Mouse (Mus musculus) CH12.LX (cell line): ENCODE results near the gene D10Jhu81e. TPM values are rescaled to one million over a fixed set of nuclear protein-coding genes. Genes with fewer than 3 reads are reported as not detected.

ENCODE experiments used
- DNase-seq: peaks from one replicate; pipeline ENCODE4 v3.0.0-alpha.2; 2013; ENCODE audit errors: extremely low read depth
- H3K27ac ChIP-seq: 2 replicates; pipeline ENCODE4 v1.5.1; 2012; ENCODE audit warnings: low read depth, mild to moderate bottlenecking, control low read depth, moderate library complexity; ENCODE audit not compliant: insufficient read depth
- H3K27me3 ChIP-seq: replicated peaks from 2 replicates; pipeline ENCODE3; 2012; ENCODE audit warnings: inconsistent platforms
- H3K36me3 ChIP-seq, 2 experiments: replicated peaks in 1 of 2; 2 replicates each; pipeline versions ENCODE3 to v1.6.1; 2012; ENCODE audit warnings: inconsistent platforms in 1 of 2, low read length in 1 of 2, mild to moderate bottlenecking in 1 of 2, mixed read lengths in 1 of 2, moderate library complexity in 1 of 2; ENCODE audit not compliant: control insufficient read depth in 1 of 2, insufficient read depth in 1 of 2
- H3K4me1 ChIP-seq, 2 experiments: 2 replicates each; pipeline ENCODE4 v1.6.1; 2012; ENCODE audit warnings: inconsistent platforms in 1 of 2, moderate library complexity in 1 of 2; ENCODE audit not compliant: insufficient read depth in 2 of 2, control insufficient read depth in 1 of 2
- H3K4me2 ChIP-seq: 2 replicates; pipeline ENCODE4 v1.6.1; 2012; ENCODE audit warnings: low read depth, mild to moderate bottlenecking, control low read depth; ENCODE audit not compliant: poor library complexity, insufficient read depth, severe bottlenecking
- H3K4me3 ChIP-seq, 3 experiments: fragments of 150-350 bp in 1 of 3; sonication (generic) in 1 of 3; replicated peaks in 1 of 3; 2 replicates each; pipeline versions ENCODE3 to v1.5.1; 2011 to 2012; ENCODE audit warnings: low read depth in 2 of 3, low read length in 2 of 3, mild to moderate bottlenecking in 2 of 3, moderate library complexity in 2 of 3, control low read depth in 1 of 3, improper control_type of control experiment in 1 of 3, inconsistent platforms in 1 of 3, mixed read lengths in 1 of 3; ENCODE audit not compliant: poor library complexity in 1 of 3
- H3K79me2 ChIP-seq: replicated peaks from 2 replicates; pipeline ENCODE4 v1.6.1; 2012; ENCODE audit warnings: mild to moderate bottlenecking, moderate library complexity; ENCODE audit not compliant: control insufficient read depth, poor library complexity, insufficient read depth, severe bottlenecking; ENCODE audit errors: extremely low read depth
- H3K9ac ChIP-seq: 2 replicates; pipeline ENCODE4 v1.6.1; 2012; ENCODE audit warnings: low read depth, mild to moderate bottlenecking, control low read depth, moderate library complexity; ENCODE audit not compliant: insufficient read depth
- H3K9me3 ChIP-seq: replicated peaks from 2 replicates; pipeline ENCODE3; 2012; ENCODE audit warnings: low read length, inconsistent platforms, mixed read lengths
- CHD1 ChIP-seq: IDR thresholded peaks from 2 replicates; pipeline ENCODE4 v1.6.1; 2012; ENCODE audit warnings: low read depth, low read length, improper control_type of control experiment, inconsistent platforms
- CHD2 ChIP-seq: IDR thresholded peaks from 2 replicates; pipeline ENCODE4 v1.6.1; 2011; ENCODE audit warnings: low read length, improper control_type of control experiment
- ELF1 ChIP-seq: IDR thresholded peaks from 2 replicates; pipeline ENCODE4 v1.6.1; 2014; ENCODE audit warnings: low read depth, mild to moderate bottlenecking, inconsistent platforms, low read length, improper control_type of control experiment
- EP300 ChIP-seq: IDR thresholded peaks from 2 replicates; pipeline ENCODE4 v1.6.1; 2011; ENCODE audit warnings: low read length, improper control_type of control experiment
- ETS1 ChIP-seq: conservative IDR thresholded peaks from 2 replicates; pipeline ENCODE4 v1.6.1; 2012; ENCODE audit warnings: low read depth, mild to moderate bottlenecking, inconsistent platforms, low read length, improper control_type of control experiment, moderate library complexity
- GABPA ChIP-seq: IDR thresholded peaks from 2 replicates; pipeline ENCODE4 v1.6.1; 2012; ENCODE audit warnings: low read depth, low read length, improper control_type of control experiment, inconsistent platforms; ENCODE audit not compliant: insufficient replicate concordance
- JUND ChIP-seq: conservative IDR thresholded peaks from 2 replicates; pipeline ENCODE4 v1.6.1; 2011; ENCODE audit warnings: low read depth, low read length, improper control_type of control experiment
- KAT2A ChIP-seq: IDR thresholded peaks from 2 replicates; pipeline ENCODE4 v1.6.1; 2012; ENCODE audit warnings: low read length, improper control_type of control experiment, inconsistent platforms; ENCODE audit not compliant: insufficient replicate concordance
- MAFK ChIP-seq: IDR thresholded peaks from 2 replicates; pipeline ENCODE4 v1.6.1; 2011; ENCODE audit warnings: low read length, improper control_type of control experiment; ENCODE audit not compliant: insufficient replicate concordance
- MAZ ChIP-seq: IDR thresholded peaks from 2 replicates; pipeline ENCODE4 v1.6.1; 2012; ENCODE audit warnings: low read depth, mild to moderate bottlenecking, inconsistent platforms, low read length, improper control_type of control experiment, moderate library complexity
- MEF2A ChIP-seq: IDR thresholded peaks from 2 replicates; pipeline ENCODE4 v1.6.1; 2014; ENCODE audit warnings: low read depth, mild to moderate bottlenecking, inconsistent platforms, low read length, improper control_type of control experiment, borderline replicate concordance
- MXI1 ChIP-seq: IDR thresholded peaks from 2 replicates; pipeline ENCODE4 v1.6.1; 2011; ENCODE audit warnings: mild to moderate bottlenecking, low read depth, low read length, improper control_type of control experiment
- MYC ChIP-seq: IDR thresholded peaks from 2 replicates; pipeline ENCODE4 v1.6.1; 2011; ENCODE audit warnings: low read depth, mild to moderate bottlenecking, improper control_type of control experiment, low read length
- PAX5 ChIP-seq: IDR thresholded peaks from 2 replicates; pipeline ENCODE4 v1.6.1; 2012; ENCODE audit warnings: low read length, inconsistent platforms, mixed read lengths
- POLR2A ChIP-seq: IDR thresholded peaks from 2 replicates; pipeline ENCODE4 v1.6.1; 2011; ENCODE audit warnings: low read depth, mild to moderate bottlenecking, improper control_type of control experiment, low read length
- POLR2AphosphoS2 ChIP-seq: IDR thresholded peaks from 2 replicates; pipeline ENCODE4 v1.6.1; 2011; ENCODE audit warnings: low read depth, low read length, improper control_type of control experiment
- RAD21 ChIP-seq: IDR thresholded peaks from 2 replicates; pipeline ENCODE4 v1.6.1; 2011; ENCODE audit warnings: low read depth, mild to moderate bottlenecking, low read length, improper control_type of control experiment, moderate library complexity
- SMC3 ChIP-seq: IDR thresholded peaks from 2 replicates; pipeline ENCODE4 v1.6.1; 2011; ENCODE audit warnings: low read depth, low read length, improper control_type of control experiment
- TBP ChIP-seq: conservative IDR thresholded peaks from 2 replicates; pipeline ENCODE4 v1.6.1; 2011; ENCODE audit warnings: low read depth, low read length, improper control_type of control experiment
- UBTF ChIP-seq: IDR thresholded peaks from 2 replicates; pipeline ENCODE4 v1.6.1; 2012; ENCODE audit warnings: low read depth, mild to moderate bottlenecking, inconsistent platforms, low read length, improper control_type of control experiment, moderate library complexity
- USF1 ChIP-seq: IDR thresholded peaks from 2 replicates; pipeline ENCODE4 v1.6.1; 2014; ENCODE audit warnings: low read depth, mild to moderate bottlenecking, inconsistent platforms, low read length, improper control_type of control experiment
- ZC3H11A ChIP-seq: IDR thresholded peaks from 2 replicates; pipeline ENCODE4 v1.6.1; 2012; ENCODE audit warnings: low read depth, mild to moderate bottlenecking, inconsistent platforms, low read length, improper control_type of control experiment
- ZKSCAN1 ChIP-seq: IDR thresholded peaks from 2 replicates; pipeline ENCODE4 v1.6.1; 2012; ENCODE audit warnings: low read depth, inconsistent platforms, low read length, improper control_type of control experiment, borderline replicate concordance
- ZMIZ1 ChIP-seq: IDR thresholded peaks from 2 replicates; pipeline ENCODE4 v1.6.1; 2012; ENCODE audit warnings: low read depth, mild to moderate bottlenecking, inconsistent platforms, low read length, improper control_type of control experiment
- ZNF384 ChIP-seq: IDR thresholded peaks from 2 replicates; pipeline ENCODE4 v1.6.1; 2012; ENCODE audit warnings: low read depth, low read length, improper control_type of control experiment, inconsistent platforms
- dilution Hi-C: fragments of 300-500 bp; cut with MboI; formaldehyde crosslinking; loops from 2 replicates; pipeline ENCODE4 v1.14.3; 2020; ENCODE audit warnings: low sequenced_read_pairs; ENCODE audit not compliant: extremely low pct_unique_long_range_greater_than_20kb, extremely low pct_ligation_motif_present
- in situ Hi-C: fragments of 300-500 bp; cut with MboI; formaldehyde crosslinking; loops from 3 replicates; pipeline ENCODE4 v1.14.3; 2019; ENCODE audit warnings: low sequenced_read_pairs, low pct_ligation_motif_present, low pct_unique_long_range_greater_than_20kb, mixed read lengths
- polyA plus RNA-seq: library from polyadenylated mRNA; unstranded; fragments of >175 nt; gene quantifications from 2 replicates; pipeline ENCODE4 v1.2.1, GENCODE M21; 2012; ENCODE audit warnings: low read depth; ENCODE audit not compliant: insufficient read length
- total RNA-seq, 2 experiments: library from RNA; depleted of rRNA; stranded (reverse); fragments of 300-350 nt in 1 of 2; fragments of >200 nt in 1 of 2; gene quantifications; 2 replicates each; pipeline ENCODE4 v1.2.3; 2012 to 2014

The D10Jhu81e gene
- total and polyA plus RNA-seq, 3 experiments: 29.9 to 51.0 (median 45.7) TPM

- peaks cover 17 to 26% of the 10 kb centered on the region in 2 experiments for H3K4me1 ChIP-seq
- H3K9ac ChIP-seq: no peak overlapping the region
- no peak overlapping the region for H3K4me3 ChIP-seq
- no peaks in the 10 kb centered on the region for H3K9me3 ChIP-seq
- dilution Hi-C loops: no loop called here
- H3K79me2 ChIP-seq: no peaks in the 10 kb centered on the region
- H3K27me3 ChIP-seq: no peaks in the 10 kb centered on the region
- in situ Hi-C loops: no loop called here
- DNase-seq: no peak
- TF ChIP-seq SMC3 (no peak), GABPA (no peak), UBTF (no peak), CHD1 (no peak), ETS1 (no peak), POLR2AphosphoS2 (no peak), ELF1 (no peak), PAX5 (no peak), EP300 (no peak), MXI1 (no peak), ZMIZ1 (no peak), ZNF384 (no peak), KAT2A (no peak), POLR2A (no peak), RAD21 (no peak), USF1 (no peak), CHD2 (no peak)
- H3K27ac ChIP-seq: no peak overlapping the region
- H3K4me2 ChIP-seq: no peak overlapping the region
- peaks cover 71 to 80% of the 10 kb centered on the region in 2 experiments for H3K36me3 ChIP-seq
These were observed 1.5 kb upstream of the D10Jhu81e start for GRCm38 (mm10) chr10:78171057-78171456.

- no peak overlapping the region for H3K4me3 ChIP-seq
- no peak for DNase-seq
- H3K36me3 ChIP-seq: peaks cover 71 to 80% of the 10 kb centered on the region in 2 experiments
- H3K9me3 ChIP-seq: no peaks in the 10 kb centered on the region
- in situ Hi-C loops: no loop called here
- no peaks in the 10 kb centered on the region for H3K27me3 ChIP-seq
- H3K79me2 ChIP-seq: no peaks in the 10 kb centered on the region
- H3K4me2 ChIP-seq: no peak overlapping the region
- H3K9ac ChIP-seq: no peak overlapping the region
- H3K4me1 ChIP-seq: peaks cover 17 to 26% of the 10 kb centered on the region in 2 experiments
- dilution Hi-C loops: no loop called here
- peak overlapping the region; percentile 24; the same call in 1 of the 2 replicates for H3K27ac ChIP-seq
- TF ChIP-seq MAFK (no peak), MEF2A (no peak), POLR2AphosphoS2 (no peak), ELF1 (no peak), JUND (no peak), TBP (no peak), ZC3H11A (no peak), UBTF (no peak), MAZ (no peak), MYC (no peak), PAX5 (no peak), MXI1 (no peak), ZKSCAN1 (no peak), CHD1 (no peak), RAD21 (no peak)
- TF ChIP-seq, all 38 proteins: peak for 0
These were observed 863 bp upstream of the D10Jhu81e start for GRCm38 (mm10) chr10:78170445-78170844.
